Mouse (Mus musculus): ENCODE measurements around the gene Olfml2b.

Olfml2b gene

DNA sequence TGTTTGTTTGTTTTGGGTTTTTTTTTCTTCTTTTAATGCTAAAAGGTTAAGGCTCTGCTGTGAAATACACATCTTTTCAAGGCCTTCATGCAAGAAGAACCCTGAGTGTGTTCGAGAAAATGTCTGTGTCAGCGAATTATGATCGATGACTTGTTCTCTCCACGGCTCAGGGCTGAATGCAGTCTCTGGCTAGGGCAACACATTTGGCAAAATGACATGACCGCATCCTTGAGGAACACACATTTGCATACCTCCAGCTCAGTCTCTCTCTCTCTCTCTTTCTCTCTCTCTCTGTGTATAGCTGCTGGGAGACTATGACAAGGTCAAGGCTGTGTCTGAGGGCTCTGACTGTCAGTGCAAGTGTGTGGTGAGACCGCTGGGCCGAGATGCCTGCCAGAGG is 3.0 kb downstream of the Olfml2b start:
- no peak for DNase-seq

DNA sequence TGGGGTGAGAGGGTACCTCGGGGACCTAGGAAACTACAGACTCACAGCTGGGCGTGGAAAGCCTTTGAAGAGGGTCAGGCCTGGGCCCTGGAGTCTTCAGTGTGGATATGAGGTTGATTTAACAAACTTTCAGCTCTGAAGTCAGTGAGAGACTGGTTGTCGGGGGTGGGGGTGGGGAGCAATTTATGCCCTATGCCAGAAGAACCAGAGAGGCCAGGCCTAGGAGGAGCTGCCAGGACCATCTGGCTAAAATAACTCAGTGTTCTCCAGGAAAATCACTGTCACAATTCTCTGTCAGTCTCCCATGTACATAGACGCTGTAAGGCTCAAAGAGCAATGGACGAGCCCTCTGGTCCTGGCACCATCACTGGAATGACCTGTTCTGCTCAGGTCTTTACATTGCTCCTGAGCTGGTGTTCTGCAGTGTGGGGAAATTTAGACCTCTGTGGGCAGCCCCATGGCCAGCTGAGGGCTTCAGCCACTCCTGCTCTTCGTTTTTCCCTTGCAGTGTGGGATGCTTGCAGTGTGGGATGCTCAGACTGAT is 3.7 kb downstream of the Olfml2b start:
- no peak for DNase-seq

DNA sequence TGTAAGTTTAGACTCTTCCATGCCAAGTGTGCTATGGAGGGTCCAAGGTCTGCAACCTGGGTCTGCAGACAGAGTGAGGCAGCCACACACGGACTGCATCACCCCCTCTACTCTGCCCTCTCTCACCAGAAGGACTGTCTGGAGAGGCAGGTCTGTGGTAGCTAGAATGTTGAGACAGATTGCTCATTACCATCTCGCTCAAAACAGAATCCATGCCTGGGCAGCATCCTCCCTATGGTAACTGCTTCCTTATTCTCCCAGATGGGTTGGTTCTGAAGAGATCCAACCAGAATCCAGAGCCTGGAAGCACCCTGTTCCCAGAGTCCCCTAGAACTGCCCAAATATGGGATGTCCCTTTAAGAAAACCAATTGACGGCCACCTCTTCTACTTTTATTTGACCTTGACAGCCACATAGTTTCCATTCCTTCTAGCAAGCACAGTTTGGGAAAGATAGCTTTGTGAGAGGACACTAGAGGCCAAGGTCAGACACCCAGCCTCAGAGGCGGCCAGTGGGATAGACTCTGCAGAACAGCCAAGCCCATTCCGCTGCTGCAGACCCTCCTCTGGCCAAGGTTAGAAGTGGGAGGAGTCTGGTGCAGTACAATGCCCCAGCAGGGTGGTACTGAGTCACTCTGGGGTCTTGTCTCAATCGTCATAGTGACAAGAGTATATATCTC is 6.9 kb downstream of the Olfml2b start:
- DNase-seq = no peak

DNA sequence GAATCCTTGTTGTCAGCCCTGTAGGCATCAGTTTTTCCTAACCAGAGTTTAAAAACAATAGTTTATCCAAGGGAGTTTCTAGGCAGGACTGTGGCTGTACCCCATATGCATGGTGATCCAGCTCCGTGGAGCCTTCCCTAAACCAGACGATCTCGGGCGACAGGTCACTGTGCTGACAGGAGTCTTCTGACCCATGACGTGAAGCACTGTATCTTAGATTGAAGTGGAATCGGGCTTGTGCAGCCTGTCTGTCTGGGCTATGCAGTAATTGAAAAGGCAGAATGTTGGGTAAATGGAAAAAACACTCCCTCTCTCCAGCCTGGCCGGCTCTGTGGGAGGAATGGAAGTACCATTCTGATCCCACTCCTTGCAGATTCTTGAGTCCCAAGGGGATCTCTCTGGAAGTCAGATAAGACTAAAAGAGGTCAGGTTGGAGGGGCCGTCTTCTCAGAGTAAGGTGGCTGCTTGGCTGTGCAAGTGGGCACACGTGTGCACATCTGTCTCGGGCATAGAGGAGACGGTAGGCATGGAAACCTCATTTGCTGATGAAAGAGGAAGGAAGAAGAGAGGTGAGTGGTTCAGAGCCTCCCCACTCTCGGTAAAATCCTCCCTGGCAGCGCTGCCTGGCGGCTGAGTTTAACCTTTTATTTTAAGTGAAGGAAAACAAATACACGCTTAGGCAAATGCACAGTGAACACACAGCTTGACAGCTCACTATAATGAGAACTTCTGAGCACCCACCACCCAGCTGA is 7.8 kb downstream of the Olfml2b start:
- DNase-seq = no peak

DNA sequence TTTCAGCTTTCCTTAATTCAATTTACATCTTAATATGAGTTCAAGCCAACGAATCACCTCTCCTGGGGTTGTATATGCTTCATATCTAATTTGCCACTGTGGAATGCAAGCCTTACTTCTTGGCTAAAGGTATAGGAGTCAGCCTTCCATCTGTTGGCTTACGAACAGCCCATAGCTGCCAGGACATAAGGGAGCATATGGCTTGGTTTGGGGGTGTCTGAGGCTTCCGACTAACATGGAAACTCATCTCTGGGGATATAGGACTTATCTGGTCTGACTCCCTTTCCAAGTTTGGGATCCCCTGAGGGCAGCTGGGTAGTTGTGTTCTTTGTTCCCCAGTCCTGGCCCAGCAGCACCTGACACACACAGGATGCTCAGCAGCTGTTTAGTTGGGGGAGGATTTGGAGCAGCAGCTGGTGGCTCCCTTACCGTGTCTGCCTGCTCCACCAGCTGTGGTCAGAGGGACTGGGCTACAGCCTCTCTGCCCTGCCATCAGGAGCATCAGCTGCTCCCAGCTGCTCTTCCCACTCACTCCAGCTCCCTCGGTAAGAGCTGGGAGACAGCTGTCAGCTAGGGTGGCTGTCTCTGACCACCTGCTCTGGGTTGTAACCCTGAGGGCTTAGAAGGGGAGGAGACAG is 11.1 kb downstream of the Olfml2b start:
- no peak for DNase-seq

DNA sequence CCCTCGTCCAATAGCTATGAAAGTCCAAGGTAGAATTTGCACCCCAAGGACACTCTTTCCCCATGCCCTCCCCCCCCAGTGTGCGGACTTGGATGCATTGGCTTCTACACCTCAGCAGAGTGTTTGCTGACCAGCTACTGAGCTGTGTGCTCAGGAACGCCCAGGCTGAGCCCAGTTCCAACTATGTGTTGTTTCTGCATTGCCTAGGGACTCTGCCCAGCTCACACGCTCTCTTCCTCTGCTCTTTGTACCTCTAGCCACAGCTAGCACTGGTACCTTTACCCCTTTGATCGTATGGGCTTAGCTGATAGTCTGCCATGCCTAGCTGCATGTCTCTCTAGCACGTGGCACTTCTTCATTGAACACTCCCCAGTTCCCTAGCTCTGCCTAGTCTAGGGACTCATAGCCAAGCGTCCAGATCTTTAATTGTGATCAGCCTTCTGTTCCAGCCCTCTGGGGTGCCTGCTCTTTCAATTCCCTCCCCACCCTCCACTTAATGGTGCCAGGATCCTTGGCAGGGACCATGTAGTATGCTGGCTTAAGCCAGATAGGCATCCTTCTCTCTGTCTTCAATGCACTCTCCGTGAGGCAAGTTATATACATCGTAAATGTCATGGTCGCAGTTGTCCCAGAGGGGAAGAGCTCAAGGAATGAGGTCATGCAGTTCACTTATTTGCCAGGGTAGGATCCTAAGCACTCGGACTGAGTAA is 12.3 kb downstream of the Olfml2b start:
- no peak for DNase-seq

DNA sequence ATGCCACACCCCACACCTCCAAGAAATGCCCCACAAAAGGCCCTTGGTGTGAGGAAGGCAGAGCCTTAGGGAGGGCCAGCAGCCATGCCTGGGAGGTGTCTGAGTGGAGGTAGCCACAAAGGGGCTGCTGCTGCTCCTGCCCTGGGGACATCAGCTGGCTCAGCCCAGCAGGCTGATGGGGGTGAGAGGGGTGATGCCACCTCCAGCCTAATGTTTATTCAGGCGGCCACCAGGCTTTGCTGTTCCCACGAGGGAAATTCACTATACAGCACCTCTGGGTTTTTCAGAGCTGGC is 12.8 kb downstream of the Olfml2b start:
- no peak for DNase-seq

DNA sequence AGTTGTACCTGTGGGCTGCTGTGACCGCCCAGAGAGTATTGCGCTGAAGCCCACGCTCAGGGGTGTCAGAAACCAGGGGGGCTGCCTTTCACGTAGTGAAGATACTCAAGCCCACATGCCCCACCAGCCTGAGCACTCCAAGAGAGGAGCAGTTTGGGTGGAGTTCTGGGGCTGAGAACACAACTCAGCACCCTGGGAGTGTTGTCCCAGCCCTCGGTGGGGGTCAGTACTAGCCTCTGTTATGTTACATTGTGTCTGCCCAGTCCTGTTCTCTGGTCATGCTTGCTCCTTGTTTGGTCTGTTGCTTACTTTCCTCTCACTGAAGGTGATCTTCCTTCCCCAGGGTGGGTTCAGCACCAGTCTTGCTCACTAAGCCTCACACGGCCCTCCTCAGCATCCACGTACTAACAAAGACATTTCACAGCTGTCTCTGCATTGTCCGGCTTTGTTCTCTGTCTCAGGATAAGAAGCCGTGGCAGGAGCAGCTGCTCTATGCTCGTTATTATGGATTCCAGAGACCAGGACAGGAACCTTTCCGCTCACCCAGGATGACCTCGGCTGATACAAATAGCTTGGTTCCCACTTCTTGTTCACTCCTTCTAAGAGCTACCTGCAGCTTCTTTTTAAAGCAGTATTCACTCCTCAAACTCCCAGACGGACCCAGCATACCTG is 13.4 kb downstream of the Olfml2b start:
- DNase-seq = no peak

DNA sequence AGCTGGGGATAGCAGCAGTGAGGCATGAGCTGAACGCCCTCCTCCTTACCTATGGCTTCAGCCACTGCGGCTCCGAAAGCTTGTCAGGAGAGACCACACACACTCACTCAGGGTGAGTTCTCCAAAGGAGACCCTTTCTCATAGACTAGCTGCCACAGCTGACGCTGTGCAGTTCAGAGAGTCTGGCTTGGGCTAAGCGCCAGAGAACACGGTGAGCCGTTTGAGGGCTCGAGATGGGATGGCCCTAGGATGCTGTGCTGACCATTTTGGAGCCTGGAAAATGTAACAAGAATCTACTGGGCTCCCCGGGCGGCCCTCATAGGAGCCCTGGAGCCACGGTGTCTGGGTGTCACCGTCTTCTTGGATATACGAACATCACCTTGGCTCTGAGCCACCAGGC is 14.9 kb downstream of the Olfml2b start:
- DNase-seq = no peak

DNA sequence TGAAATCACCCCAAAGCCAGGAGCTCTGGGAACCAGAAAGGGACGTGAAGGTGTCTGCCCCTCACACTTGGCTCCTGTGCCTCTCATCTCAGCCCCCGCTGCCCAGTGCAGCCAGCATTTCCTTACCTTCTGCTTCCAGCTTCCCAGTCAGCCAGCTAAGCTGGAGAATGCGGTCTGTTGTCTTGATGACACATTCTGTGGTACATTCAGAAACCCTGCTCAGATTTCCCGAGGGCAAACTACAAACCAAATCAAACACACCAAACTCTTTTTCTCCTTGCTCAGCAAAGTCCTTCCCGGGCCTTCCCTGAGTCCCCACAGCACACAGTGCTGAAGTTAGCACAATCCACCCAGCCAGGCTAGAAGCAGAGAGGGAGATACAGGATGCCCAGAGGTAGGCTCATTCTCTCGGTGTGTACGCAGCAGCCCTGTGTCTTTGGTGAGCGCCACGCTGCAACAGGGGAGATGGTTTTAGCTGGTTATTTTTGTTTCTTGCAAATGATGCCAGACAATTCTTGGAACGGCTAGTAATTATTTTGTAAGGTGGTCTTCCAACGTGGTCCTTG is 20.4 kb downstream of the Olfml2b start:
- DNase-seq = no peak

DNA sequence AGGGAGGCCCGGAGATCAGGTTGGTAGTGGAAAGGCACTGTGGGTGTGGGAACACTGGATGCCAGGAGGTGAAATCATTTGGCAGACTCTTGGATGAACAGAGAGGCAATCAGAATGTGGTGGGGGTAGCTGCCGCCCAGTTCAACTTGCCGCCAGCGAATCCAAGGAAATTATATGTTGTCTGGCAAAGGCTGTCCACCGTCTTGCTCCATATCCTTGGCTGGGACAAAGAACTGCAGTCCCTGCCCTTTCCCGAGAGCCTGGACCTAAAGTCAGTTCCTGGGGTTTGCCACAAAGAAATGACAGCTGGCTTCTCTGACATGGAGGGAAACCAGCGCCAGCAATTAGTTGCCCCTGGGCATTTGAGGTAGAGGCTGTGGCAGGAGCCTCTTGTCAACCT is 20.9 kb downstream of the Olfml2b start:
- no peak for DNase-seq

DNA sequence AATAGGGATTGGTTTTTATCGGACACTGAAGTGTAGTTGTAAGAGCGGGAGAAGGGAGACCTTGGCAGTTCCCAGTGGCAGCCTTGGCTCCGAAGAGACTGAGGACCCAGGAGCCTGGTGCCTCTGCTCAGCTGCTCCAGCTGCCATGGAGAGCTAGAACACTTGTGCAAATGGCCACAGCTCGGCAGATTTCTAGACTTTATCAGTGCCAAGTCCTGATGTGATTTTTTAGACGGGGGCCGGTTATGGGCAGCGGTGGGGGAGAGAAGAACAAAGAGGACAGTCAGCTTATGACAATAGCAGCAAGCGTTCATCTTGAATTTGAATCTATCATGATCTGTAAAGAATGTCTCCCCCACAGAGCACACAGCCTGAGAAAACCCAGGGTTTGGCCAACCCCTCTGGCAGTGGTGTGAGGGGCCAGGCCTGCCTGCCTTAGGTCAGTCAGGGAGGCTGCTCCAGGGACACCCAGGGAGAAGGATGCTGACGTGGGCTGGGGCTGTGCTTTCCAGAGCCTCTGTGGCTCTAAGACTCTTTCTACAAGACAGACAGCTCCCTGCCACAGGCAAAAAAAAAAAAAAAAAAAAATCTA is 29.9 kb downstream of the Olfml2b start:
- no peak for DNase-seq

DNA sequence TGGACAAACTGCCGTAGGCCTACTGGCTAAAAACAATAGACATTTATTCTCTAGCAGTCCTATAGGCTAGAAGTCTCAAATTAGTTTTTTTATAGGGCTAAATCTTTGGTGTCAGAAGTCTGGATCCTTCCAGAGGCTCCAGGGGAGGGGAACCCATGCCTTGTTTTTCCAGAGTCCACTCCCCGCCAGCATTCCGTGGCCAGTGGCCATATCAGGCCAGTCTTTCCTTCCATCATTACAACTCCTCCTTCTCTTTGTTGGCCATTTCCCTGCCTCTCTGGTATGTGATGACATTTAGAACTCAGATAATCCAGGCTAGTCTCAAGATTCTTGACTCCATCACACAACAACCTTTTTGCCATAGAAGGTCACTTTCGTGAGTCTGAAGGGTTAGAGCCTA is 33.3 kb downstream of the Olfml2b start:
- DNase-seq = no peak

DNA sequence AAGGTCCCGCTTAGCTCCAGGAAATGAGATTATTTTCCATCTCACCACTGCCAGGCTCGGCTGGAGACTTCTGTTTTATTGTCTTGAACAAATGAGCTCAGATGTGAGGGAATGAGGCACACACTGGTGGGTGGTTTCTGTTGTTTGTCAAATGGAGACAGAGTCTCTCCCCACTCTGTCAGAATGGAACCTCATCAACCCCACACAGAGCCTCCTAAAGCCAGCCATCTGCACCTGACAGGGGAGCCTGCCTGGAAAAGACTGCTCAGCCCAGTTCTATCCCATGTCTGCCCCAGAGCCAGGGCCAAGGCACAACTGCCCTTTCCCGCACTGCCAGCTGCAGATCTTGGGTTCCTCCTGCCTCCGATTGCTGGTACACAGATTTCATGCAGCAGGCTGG is 34.5 kb downstream of the Olfml2b start:
- no peak for DNase-seq

DNA sequence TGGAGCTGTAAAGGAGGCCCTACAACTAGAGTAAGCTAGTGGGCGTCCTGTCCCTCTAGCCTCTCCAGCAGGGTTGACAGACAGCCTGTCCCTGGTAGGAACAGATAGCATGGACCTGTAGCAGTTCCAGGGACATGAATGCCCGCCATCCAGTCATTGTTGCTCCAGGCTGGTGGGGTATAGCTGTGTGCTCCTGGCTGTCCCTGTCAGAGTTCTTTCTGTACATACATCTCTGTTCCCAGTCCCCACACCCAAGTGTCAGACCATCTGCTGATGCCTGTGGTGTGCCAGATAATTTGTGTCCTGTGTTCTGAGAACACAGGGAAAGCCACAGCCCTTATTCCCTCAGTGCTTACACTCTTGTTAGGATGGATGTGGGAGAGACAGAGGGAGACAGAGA is 35.3 kb downstream of the Olfml2b start:
- DNase-seq = no peak

DNA sequence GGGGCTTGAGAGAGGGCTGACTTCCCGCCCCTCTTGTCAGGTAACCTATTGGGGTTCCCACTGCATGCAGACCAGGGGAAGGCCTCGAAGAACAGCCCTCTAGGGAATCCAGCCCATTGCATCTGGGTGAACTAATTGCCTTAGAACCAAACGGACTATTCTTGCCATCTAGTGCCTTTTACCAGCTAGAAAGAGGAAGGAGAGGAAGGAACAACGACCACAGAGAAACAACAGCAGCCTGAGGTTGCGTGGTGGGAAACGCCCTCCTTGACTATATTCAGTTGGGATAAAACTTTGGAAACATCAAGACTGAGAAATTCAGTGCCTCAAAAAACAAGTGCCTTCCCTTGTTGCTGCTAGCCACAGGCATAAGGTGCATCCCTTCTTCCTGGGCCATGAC is 39.5 kb downstream of the Olfml2b start:
- DNase-seq = no peak

DNA sequence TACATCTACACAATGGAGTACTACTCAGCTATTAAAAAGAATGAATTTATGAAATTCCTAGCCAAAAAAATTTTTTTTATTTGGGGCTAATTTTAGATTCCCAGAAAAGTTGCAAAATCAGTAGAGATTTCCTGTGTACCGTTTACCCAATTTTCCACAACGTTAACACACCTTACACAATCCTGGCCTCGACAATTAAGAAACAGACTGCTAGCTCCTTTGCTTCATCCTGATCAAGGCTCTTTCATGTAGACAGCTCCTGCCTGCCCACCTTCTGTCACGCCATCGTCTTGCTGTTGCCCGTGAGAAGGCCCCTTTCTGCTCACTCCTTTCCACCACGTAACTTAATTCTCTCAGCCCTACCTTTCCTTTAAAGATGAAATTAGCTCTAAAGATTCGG is 45.4 kb downstream of the Olfml2b start:
- DNase-seq = no peak

DNA sequence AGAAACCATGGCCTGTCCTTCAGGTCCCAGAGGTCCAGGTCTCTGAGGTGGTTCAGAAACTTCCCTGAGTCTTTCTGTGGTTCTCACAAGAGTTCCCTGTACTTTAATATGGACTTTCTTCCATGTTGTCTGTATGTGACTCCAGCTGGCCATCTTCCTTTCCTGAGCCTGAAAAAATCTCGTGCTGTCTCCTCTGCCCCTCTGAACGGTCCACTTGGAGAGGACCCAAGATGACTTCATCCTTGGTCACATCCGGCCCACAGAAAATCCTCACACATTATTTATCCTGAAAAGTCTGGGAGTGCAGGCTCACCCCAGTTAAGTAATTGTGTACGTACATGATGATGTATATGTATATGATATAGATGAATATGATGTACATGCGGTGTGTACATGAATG is 47.0 kb downstream of the Olfml2b start:
- DNase-seq = no peak

DNA sequence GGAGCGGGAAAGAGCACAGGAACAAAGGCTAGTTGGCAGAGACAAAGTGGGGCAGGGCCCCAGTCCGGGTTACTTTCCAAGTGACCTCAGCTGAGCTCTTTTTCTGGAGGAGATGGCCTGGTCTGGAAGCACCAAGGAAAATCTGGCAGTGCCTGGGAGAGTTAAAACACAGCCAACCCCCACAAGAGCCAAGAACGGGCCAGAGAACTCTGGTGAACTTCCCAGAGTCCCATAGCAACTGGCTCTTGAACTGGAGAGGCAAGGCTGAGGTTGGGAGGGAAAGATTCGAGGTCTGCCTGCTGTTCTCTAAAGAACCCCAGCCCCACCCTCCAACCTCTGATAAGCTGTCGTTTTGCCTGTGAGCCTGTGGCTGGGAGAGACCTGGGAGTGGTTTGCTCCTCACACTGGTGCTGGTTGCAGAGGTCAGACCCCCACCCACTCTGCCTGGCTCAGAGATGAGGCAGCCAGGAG is 50.5 kb downstream of the Olfml2b start:
- DNase-seq = no peak

DNA sequence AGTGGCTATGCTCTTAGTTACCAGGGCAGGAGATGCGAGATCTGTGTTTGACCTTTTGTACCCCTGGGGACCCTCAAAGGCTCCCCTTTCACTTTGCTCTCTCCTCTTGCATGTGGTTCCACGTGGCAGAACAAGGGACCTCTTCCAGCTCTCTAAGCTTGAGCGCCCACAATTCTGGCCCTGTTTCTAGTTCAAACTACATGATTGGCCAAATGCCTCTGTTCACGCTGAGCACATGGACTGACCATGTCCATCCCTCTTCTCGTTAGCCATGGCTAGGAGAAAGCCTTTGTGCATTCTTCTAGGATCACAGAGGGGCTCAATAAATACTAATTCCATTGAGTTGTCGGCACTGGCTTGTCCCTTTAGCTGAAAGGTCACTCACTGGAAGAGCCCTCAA is 51.0 kb downstream of the Olfml2b start:
- no peak for DNase-seq

DNA sequence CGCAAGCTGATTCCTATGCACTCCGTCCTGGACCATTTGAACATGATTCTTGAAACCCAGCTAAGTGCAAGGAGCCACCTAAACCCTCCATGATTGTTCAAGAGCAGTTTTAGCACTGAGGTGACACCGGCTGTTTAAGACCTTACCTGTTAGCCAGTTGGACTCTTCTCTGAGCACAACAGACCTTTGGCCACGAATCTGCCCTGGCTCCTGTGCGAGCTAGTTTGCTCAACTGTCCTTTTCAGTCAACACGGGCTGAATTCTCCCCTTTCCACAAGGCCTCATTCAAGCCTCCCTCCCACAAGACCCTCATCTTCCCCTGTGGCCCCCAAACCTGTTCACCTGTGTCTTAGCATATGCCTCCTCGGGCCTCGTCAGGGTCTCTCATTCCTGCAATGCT is 52.7 kb downstream of the Olfml2b start:
- no peak for DNase-seq

DNA sequence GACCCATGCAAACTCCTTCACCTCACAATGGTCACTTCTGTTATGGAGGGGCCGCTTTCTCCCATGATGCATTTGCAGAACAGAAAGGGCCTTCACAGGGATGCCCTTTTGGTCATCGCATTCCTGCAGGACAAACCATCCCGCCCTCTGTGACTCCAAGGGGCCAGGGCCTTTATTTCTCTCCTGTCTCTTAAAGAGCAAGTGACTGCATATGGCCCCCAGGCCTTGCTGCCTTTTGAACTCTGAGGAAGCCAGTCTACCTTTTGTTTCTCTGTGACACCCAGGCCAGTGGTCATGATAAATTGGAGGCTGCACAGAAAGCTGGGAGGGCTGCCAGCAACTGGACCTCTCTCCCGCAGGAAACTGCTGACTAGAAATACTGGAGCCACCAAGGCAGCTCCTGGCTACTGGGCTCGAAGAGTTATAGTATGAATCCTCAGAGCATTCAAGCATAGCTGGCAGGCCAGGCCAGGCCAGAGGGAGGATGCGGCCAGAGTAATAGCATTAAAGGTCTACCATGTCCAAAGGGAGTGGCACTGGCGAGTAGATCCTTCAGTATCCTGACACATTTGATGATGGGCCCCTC is 53.5 kb downstream of the Olfml2b start:
- DNase-seq = no peak
